Mouse (Mus musculus): ENCODE results near the gene Man2a1.

Gene Man2a1

DNA sequence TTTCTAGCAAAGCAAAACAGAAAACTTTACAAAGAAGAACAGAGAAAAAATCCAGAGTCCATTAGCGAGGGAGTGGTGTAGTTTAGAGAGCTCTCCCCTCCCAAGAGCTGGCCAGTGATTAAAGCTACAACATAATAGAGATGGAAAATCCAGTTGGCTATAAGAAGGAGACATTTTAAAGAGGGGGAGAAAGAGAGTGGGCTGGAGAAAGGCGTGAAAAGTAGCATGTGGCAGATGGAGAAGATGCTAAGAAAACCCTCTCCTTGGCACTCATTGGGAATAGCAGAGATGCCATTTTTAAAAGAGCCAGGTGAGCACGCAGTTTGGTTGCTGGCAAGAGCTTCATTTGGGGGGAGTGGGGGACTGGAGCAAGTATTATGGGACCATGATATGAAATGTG lies 89.1 kb downstream of the Man2a1 start:
- intact Hi-C loops (cut with DNase I), result no loop called here

DNA sequence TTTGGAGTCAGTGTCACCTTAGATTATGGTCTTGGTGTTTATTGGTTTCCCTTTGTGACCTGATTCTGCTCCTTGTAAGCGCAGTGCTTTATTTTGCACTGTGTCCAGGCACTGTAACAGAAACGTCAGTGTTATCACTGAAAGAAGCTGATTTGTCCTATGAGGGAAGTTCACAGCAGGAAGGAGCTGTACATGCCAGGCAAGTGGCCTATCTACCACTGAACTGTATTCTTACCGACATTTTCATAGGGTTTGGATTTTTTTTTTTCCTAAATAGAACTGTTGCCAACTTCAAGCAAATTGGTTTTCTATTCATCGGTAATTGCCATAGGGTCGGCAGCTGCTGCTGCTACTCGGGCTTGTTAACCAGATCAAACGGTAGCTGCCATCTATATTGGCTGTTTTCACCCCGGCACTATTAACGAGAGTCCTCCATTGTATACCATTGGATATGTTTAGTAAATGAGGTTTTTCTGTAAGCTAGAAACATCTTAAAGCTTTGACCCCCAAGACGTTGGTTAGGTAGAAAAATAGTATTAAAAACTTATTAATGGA lies 96.8 kb downstream of the Man2a1 start:
- intact Hi-C loops (cut with DNase I), result no loop called here

DNA sequence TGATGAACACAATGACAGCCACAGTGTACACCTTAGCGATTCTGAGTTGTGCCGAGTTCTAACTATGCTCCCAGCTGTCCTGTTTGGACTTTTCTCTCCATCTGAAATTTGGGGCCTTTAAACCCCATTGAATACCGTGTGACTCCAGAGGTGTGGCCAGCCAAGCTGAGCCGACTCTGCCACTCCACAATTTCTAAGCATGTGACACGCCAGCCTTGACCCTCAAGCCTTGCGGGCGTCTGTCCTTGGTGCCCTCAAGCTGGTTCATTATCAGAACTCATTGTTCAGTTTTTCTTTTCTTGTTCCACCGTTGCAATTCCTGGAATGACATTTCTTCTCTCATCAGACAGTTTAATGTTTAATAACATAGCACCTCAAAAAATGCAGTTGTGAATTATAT lies 98.0 kb downstream of the Man2a1 start:
- intact Hi-C loops (cut with DNase I), result no loop called here

DNA sequence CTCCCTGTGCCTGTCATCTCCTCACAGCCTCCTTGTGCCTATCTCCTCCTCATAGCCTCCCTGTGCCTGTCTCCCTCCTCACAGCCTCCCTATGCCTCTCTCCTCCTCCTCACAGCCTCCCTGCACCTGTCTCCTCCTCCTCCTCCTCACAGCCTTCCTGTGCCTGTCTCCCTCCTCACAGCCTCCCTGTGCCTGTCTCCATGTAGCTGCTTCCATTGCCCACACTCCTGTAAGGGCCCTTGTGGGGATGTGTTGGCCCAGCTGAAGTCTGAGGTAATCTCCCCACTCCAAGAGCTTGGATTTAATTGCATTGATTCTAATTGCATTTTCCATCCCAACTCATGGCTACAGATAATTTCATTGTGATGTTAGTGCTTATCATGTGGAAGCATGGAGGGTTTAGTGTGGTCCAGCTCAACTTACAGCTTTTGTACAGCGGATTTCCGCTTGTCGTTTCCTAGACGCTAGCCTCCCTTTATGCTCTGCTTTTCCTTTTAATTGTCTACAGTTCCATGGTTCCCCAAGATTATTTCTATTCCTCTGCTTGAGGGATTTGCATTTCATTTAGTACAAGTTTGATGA lies 103.2 kb downstream of the Man2a1 start:
- intact Hi-C loops (cut with DNase I), result no loop called here

DNA sequence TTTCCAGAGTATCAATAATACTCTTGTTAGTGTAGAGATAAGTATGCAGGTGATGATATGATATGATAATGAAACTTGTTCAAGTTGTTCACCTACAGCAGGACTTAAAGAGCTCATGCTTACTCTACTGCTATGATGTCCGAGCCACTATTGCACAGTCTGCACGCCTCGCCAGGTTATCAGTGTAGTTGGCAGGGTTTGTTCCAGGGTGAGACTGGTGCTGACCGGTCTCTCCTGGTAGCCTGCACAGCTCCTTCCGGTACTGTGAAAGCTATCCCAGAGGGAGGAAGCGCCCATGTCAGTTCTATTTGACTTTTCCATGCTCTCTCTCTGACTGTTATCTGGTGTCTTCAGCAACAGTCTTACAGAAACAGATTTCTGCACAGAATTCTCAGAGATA lies 107.0 kb downstream of the Man2a1 start:
- intact Hi-C loops (cut with DNase I), result no loop called here

DNA sequence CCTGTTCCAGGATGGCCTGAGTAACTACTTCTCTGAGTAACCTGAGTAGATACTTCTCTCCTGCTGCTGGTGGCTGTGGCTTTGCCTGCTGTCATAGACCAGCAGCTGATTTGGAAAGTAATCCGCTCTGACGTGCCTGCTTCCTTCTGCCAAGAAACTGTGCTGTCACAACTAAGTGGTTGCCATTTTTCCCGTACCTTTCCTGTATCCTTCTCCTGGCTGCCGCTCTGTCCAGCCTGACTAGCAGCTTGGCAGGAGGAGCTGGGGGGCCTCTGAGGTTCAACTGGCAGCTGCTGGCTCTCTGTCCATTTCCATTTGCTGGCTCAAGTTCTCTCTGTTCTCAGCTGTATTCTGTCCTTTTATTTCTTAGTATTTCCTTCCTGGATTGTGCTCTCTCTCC lies 115.8 kb downstream of the Man2a1 start:
- intact Hi-C loops (cut with DNase I), result no loop called here

DNA sequence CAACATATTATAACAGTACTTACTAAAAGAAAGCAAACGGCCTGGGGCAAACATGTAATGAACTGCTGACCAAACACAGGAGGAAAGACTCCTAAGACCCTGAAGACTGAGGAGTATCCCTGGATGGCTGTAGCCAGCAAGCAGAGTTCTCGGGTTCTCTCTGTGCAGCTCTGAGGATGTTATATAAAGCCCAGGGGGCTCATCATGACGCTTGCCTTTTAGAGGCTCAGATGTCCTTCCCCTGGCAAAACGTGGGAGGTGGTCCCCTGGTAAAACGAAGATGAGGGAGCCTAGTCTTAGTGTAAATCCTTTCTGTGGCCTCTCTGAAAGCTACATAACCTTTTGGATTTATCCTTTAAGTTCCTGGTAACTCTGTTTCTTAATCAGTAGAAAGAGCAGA lies 119.2 kb downstream of the Man2a1 start:
- intact Hi-C loops (cut with DNase I), result no loop called here

DNA sequence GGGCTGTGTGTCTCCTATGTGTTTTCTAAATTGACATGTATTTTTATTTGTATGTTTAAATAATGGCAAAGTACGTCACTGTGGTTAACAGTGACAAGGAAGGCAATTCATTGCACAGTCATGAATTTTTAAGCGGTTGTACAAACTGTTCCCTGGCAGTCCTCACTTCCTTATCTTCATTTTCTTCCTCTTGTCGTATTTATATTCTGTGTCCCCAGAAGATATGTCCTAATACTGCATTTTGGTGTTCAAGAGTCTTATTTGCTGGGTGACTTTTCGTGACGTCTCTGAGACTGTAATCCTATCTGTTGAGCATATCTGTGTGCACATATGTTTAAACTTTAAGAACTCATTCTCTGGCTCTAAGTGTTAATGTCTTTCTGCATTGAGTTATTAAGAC lies 120.6 kb downstream of the Man2a1 start:
- intact Hi-C loops (cut with DNase I), result no loop called here

DNA sequence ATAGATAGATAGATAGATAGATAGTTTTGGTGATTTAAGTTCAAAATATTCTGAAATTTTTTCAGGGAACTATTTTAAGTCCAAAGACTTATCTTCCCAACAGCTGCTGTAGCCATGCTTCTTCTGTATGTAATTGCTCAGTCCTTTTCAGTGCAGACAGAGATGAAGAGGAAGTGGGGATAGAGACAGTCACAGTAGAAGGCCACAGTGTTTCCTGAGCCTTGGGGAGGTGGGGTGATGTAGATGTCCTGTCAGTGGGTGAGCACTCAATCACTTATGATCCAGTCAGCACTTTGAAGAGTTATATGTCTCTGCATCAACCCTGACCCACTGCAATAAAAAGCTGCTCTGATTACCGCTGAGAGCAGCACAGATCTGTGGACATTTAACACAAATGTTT lies 122.6 kb downstream of the Man2a1 start:
- intact Hi-C loops (cut with DNase I), result no loop called here

DNA sequence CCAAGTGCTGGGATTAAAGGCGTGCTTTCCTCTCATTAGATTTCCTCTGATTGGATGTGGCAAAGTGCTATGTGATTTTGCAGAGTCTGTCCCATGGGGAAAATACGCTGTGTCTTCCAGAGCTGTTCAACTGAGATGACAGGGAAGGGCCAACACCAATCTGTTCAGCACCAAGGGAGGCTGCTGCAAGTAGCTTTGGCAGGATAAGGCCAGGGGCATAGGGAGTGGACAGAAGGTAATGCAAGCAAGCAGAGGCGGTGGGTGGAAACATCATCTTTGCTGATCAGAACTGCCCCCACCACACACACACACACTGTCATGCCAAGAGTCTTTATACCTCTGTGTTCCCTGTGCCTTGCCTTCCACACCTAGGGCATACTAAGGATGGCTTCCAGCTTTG lies 124.7 kb downstream of the Man2a1 start:
- intact Hi-C loops (cut with DNase I), result no loop called here

DNA sequence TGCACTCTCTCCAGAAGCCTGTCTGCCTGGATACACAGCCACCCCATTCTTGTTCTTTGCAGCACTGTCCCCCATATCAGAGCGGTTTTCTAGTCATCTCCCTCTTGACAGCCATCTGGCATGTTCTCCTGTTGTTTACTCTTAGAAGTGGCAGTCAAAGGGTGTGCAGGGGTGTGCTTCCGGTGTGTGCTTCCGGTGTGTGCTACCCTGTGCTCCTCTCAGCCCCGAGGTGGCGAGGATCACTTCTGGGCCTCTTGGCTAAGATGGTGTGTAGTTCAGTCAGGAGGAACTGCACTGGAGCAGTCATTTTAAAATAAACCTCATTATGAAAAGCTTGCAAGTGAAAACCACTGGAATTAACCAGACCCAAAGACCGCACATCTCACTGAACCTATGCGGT lies 125.5 kb downstream of the Man2a1 start:
- intact Hi-C loops (cut with DNase I), result no loop called here

DNA sequence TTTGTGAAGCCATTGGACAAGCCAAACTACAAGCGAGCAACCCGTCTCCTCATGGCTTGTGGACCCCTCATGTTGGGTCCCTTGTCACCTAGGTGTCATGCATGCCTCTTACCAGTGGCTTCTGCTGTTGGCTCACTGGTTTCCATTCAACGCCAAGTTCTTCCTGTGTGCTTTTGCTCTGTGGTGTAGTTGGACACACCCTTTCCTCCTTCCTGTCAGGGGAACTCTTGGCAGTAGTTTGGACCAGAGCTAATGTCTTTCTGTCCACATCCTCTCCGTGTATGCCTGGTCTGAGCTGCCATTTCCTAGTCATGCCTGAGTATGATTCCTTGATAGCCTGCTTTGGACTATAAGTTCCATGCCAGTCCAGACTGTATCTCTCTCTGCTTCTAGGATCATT lies 135.0 kb downstream of the Man2a1 start:
- intact Hi-C loops (cut with DNase I), result no loop called here

DNA sequence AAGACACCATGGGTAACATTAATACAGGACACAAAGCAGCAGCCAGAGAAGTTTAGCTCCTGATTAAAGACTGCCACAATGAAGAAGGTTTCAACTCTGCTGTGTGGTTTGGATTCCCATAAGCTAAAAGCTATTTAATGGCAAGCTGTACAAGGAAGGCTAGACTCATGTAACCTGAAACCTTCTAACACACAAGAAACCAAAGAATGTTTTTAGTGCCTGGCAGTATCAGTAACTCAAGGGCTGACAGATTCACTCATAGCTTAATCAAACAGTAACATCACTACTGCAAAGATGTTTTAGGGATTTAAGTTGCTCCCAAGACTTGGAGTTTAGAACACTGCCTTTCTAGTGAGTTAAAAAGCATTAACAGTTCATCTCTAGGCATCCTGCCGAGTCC lies 137.4 kb downstream of the Man2a1 start:
- intact Hi-C loops (cut with DNase I), result no loop called here

DNA sequence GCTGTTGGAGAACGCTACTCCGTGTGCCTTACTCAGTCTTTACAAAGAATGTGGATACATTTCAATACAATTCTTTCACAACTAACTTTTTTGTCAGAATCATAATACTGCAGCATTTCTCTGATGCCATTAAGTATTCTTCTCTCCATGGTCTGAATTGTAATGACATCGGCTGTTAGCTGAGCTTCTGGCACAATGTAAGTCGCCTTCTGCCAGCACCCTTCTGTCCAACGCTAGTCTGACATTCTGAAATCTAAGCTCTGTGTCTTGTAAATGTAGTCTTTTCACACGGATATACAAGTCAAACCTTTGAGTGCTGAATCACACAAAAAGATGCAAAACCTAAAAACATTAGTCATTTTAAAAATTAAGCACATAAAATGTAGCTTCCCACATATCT lies 138.6 kb downstream of the Man2a1 start:
- intact Hi-C loops (cut with DNase I), result no loop called here

DNA sequence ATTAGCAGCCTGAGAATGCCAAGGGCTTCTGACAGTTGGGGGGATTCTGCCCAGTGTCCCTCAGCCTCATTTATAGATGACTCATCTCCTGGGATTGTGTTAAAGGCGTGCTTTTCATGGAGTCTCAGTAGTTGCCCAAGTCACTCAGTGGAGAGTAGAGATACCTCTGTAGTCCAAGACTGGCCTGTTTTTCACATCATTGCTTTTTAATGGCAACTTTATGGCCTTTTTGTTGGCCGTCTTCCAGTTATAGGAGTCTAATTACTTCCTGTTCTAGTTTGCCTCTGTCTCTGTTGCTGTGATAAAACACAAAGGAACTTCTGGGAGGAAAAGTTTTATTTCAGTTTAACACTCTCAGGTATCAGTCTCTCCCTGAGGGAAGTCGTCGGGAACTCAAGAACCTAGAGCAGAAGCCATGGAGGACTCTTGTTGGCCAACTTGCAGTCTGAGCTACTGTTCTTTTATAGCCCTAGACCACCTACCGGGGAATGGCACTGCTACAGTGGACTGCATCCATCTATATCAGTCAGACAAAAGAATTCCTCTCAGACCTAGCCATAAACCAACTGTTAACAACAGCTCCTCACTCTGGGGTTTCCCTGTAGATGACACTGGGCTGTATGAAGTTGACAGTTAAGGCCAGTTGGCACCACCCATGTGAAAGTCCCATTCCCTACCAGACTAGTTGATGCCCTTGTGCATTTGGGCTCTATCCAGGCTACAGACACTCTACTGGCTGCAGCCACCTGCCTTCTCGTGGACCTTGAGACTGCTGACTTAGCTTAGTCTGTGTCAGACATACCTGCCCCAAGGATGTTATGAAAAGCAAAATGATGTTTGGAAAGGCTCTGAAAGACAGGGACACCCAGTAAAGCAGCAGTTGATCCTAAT lies 142.4 kb downstream of the Man2a1 start:
- intact Hi-C loops (cut with DNase I), result no loop called here

DNA sequence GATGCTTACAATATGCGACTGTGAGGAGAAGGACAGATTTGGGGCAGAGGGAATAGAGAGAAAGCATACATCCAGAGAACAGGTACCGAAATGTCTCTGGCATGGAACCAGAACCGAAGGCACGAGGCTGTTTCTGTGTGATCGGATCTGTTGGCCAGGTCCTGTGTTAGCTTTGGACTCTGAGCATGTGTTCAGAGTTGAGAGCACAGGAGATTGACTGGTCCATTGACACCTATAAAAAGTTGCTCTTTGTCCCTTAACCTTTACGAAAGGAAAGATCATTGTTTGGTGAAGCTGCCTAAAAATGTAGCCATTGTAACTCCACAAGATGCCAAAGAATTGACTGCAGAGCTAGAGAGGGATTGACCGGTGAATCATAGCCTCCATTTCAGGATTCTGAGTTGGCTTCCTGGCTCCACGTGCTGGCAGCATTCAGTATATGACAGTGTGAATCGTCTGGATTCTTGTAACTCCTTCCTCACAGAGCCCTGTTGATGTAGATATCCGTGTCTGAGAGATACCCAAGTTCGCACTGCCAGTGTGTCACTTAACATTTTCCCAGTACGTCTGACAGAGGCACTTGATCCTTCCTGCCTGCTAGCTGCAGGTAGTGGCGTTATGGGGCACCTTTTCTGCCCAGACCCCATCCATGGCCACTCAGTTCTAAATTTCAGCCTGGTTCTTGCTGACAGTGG lies 143.2 kb downstream of the Man2a1 start:
- intact Hi-C loops (cut with DNase I), result no loop called here

DNA sequence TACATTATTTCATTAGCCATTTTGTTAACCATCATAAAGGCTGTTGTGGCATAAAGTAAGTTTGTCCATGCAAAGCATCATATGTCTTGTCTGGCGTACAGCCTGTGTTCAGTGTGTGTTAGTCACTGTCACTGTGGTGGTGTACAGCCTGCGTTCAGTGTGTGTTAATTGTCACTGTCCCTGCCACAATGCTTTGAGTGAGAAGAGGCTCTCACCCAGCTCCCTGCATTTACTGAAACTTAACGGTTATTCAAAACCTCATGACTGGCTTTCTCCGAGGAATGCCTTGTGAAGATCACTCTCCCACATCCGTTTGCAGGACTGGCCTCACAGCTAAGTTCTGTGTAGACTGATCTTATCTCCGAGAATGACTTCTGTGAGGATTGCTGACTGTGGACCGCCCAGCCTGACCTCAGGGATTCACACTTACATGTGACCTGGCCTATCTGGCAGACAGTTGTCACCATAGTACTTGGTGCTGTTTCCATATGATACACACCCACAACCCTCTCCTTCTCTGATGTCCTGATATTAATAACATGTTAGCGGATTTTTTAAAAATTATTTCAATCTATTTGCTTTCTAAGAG lies 146.2 kb downstream of the Man2a1 start:
- intact Hi-C loops (cut with DNase I), result no loop called here

DNA sequence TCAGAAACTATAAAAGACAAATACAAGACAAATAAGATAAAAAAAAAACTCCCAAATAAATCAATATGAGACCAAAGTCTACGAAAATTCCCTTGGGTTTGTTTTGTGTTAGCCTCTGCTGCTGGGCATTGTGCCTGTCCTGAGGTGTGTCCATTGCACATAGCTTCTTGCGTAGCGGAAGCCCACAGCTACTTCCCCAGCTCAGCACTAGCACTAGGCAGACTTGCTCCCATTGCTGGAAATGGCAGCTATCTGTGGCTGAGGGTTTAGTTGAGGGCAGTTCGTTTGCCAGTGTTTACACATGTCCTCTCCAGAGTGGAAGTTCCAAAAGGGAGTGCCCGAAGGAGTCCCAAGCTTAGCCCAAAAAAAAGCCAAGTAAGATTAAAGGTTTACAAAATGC lies 146.9 kb downstream of the Man2a1 start:
- intact Hi-C loops (cut with DNase I), result no loop called here

DNA sequence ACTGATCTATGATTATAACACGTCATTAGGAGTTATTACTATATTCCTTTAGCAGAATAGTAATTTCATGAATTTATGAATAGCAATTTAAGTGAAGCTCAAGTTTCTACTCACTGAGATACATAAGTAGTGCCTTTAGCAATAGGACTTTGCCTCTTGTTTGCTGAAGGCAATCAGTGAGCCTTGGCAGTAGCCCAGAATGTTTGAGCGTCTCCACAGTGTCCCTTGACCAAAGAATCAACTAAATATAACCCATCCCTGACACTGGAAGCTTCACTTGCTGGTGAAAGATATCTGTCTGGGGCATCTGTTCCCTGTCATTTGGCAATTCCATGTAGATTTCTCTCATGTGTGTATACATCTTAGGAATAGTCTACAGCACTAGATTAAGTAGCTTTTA lies 147.6 kb downstream of the Man2a1 start:
- intact Hi-C loops (cut with DNase I), result no loop called here

DNA sequence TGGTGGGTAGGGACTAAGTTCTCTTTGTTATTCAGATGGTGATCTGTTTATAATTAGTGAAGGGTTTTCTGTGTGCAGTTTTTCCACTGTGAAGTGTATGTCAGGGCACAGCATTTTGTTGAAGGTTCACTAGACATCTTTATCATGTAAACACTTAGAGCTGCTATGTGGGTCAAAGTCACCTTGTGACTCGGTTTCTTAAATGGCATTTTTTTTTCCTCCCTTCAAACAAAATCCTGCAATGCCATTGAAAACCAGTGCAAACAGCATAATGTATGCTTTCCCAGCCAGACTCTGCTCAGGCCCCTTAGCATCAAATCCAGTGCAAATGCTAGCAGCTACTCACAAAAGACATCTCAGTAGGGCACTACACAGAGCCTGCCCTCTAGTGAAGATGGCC lies 148.6 kb downstream of the Man2a1 start:
- intact Hi-C loops (cut with DNase I), result no loop called here

DNA sequence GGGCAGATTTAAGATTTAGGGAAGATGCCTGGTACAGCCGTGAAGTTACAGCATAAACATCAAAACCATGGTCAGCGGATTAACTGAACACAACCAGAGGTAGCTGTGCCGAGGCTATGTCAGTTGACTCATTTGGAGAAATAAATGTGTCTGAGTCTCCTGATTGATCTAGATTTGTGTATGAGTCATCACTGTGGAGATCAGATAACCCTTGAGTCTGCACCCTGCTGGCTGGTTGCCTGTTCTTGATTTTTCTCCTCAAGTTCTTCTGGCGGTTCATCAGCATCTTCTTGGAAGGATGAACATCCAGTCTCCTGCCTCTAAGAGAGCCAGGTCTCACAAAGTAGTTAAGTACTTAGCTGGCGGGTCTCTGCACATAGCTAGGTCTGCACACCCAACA lies 150.7 kb downstream of the Man2a1 start:
- intact Hi-C loops (cut with DNase I), result no loop called here
